Mouse (Mus musculus) olfactory bulb, adult 2 months (tissue): Measurements from ENCODE around the gene Dgkb.

Source experiments
- CTCF ChIP-seq: fragments of 200-500 bp; IDR thresholded peaks from 2 replicates; pipeline ENCODE4 v1.5.1; 2012; ENCODE audit warnings: low read depth, mild to moderate bottlenecking, low read length, moderate library complexity; ENCODE audit not compliant: insufficient read depth
- POLR2A ChIP-seq: fragments of 200-500 bp; IDR thresholded peaks from 2 replicates; pipeline ENCODE4 v1.6.1; 2012; ENCODE audit warnings: mild to moderate bottlenecking, low read depth, low read length, moderate library complexity; ENCODE audit not compliant: insufficient read depth

DNA sequence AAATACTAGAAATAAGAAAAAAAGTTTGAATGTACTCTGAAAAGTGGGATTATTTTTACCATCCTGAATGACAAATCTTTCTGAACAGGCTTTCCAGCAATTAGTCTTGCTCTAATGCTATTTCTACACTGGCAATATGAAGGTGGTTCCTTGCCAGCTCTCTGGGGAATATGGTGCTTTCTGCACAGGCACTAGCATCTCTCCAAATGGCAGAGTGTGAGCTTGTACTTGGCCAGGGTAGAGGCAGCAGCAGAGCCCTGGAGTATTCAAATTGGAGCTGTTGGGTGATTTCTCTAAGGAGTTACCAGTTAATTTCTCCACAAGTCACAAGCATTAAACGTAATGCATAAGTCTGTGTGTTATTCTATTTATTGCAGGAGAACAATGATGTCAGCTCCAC, 569.5 kb downstream of the Dgkb start:
- TF ChIP-seq POLR2A, result no peak
- TF ChIP-seq CTCF, result no peak
